Mouse (Mus musculus) heart, adult 2 months (tissue): ENCODE measurements around the gene Plcg2. TPM values are rescaled to one million over a fixed set of nuclear protein-coding genes. Genes with fewer than 3 reads are reported as not detected.

Experiments
- DNase-seq, 2 experiments: peaks; one replicate each; pipeline ENCODE4 v3.0.0; 2021
- H3K27ac ChIP-seq: fragments of 200-600 bp; 2 replicates; pipeline ENCODE4 v1.8.1; 2022
- H3K27me3 ChIP-seq: fragments of 200-500 bp; 2 replicates; pipeline ENCODE4 v1.6.1; 2012; ENCODE audit warnings: mild to moderate bottlenecking, low read length, inconsistent platforms, mixed read lengths; ENCODE audit not compliant: control insufficient read depth, insufficient read depth
- H3K36me3 ChIP-seq: fragments of 200-500 bp; 2 replicates; pipeline ENCODE4 v1.6.1; 2012; ENCODE audit warnings: low read length, inconsistent platforms; ENCODE audit not compliant: control insufficient read depth, insufficient read depth
- H3K4me1 ChIP-seq: fragments of 200-500 bp; 2 replicates; pipeline ENCODE4 v1.6.1; 2011; ENCODE audit warnings: low read length; ENCODE audit not compliant: control insufficient read depth, insufficient read depth
- H3K4me3 ChIP-seq: fragments of 200-600 bp; 2 replicates; pipeline ENCODE4 v1.8.1; 2022
- H3K79me2 ChIP-seq: fragments of 200-500 bp; replicated peaks from 2 replicates; pipeline ENCODE4 v1.6.1; 2012; ENCODE audit warnings: mild to moderate bottlenecking, inconsistent platforms, low read length, moderate library complexity, mixed read lengths; ENCODE audit not compliant: control insufficient read depth, insufficient read depth
- H3K9ac ChIP-seq: fragments of 200-500 bp; 2 replicates; pipeline ENCODE4 v1.6.1; 2012; ENCODE audit warnings: low read depth, mild to moderate bottlenecking, control low read depth, inconsistent platforms, low read length, mixed read lengths
- CTCF ChIP-seq: fragments of 200-600 bp; IDR thresholded peaks from 2 replicates; pipeline ENCODE4 v1.8.1; 2022; ENCODE audit warnings: antibody characterized with exemption, mild to moderate bottlenecking, moderate library complexity
- EP300 ChIP-seq: fragments of 200-500 bp; IDR thresholded peaks from 2 replicates; pipeline ENCODE4 v1.6.1; 2011; ENCODE audit warnings: low read depth, low read length, control low read depth; ENCODE audit not compliant: insufficient read depth
- POLR2A ChIP-seq: fragments of 200-500 bp; IDR thresholded peaks from 2 replicates; pipeline ENCODE4 v1.6.1; 2011; ENCODE audit warnings: mild to moderate bottlenecking, low read depth, low read length, control low read depth; ENCODE audit not compliant: insufficient read depth
- whole genome bisulfite sequencing: fragments of 180-500 bp; shearing (Covaris S2); methylation state at CpG from one replicate; pipeline ENCODE4 v1.1.7; 2018; 5-methylcytosine and 5-hydroxymethylcytosine counted together
- intact Hi-C: fragments of 180-260 bp; cut with DNase I; formaldehyde crosslinking; loops from one replicate; pipeline ENCODE4 v1.15.1; 2025
- polyA plus RNA-seq: library from polyadenylated mRNA; depleted of rRNA; stranded (reverse); fragments of >200 nt; gene quantifications from 2 replicates; pipeline ENCODE4 v1.2.3, GENCODE M21; 2012
- total RNA-seq, 2 experiments: library from RNA; stranded (reverse); gene quantifications; 2 replicates each; pipeline ENCODE4 v1.2.3; 2021

Gene Plcg2
- total and polyA plus RNA-seq, 3 experiments: 5.4 to 5.8 (median 5.6) TPM

DNA sequence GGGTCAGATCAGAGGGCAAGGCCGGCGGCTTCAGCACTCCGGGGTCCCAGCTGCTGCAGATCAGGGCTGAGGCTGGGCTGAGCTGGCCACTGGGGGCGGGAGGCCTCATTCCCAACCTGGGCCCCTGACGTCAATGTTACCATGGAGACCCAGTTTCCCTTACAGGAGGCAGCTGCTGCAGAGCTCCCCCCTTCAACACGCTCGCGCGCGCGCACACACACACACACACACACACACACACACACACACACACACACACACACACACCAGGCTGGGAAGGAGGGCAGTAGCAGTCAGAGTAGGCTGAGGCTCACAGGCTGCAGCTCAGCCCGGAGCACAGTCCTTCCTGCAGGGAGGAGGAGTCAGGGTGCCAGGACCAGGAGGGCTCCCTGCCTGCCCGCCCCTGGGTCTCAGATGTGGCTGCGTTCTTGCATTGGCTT lies 27.7 kb upstream of the Plcg2 start:
- no peak for TF ChIP-seq CTCF
- TF ChIP-seq EP300: no peak
- TF ChIP-seq POLR2A: no peak
- H3K27ac ChIP-seq: no peak overlapping the region
- 2% methylated on average over 14 of the region's 14 CpGs for WGBS
- intact Hi-C loops: no loop called here
- no peak overlapping the region for H3K4me3 ChIP-seq
- no peaks in the 10 kb centered on the region for H3K79me2 ChIP-seq
- no peaks in the 10 kb centered on the region for H3K36me3 ChIP-seq
- DNase-seq: peak; percentile 58 to 65
- H3K9ac ChIP-seq: no peak overlapping the region
- H3K4me1 ChIP-seq: no peaks in the 10 kb centered on the region
- no peaks in the 10 kb centered on the region for H3K27me3 ChIP-seq

DNA sequence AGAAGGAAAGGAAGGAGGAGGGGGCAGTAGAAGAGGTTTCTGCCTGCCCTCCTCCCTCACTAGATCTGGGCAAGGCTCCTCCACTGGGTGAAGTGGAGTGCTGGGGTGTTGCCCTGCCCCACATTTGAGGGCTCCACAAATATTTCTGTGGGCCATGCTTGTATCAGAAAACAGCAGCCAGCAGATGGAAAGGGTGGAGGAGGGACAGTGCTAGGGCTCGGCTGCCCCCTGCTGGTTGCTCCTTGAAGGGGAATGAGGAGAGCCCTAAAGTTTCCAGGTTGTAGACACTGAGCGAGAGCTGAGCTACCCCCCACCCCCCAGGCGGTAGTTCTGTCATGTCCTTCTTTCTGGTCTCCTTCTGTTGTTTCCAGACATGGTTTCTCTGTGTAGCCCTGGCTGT lies 26.9 kb upstream of the Plcg2 start:
- Histone ChIP-seq H3K79me2 (no peaks in the 10 kb centered on the region), H3K36me3 (no peaks in the 10 kb centered on the region), H3K27ac (no peak overlapping the region), H3K27me3 (no peaks in the 10 kb centered on the region), H3K4me1 (no peaks in the 10 kb centered on the region), H3K4me3 (no peak overlapping the region), H3K9ac (no peak overlapping the region)
- DNase-seq: peak; percentile 66 to 81
- TF ChIP-seq CTCF: peak; percentile 86
- 0 out of 2 replicates have a peak, but pooled peaks have one; percentile 22 for TF ChIP-seq EP300
- no peak for TF ChIP-seq POLR2A
- intact Hi-C loops: no loop called here
- 25% methylated on average over 3 of the region's 3 CpGs for WGBS

DNA sequence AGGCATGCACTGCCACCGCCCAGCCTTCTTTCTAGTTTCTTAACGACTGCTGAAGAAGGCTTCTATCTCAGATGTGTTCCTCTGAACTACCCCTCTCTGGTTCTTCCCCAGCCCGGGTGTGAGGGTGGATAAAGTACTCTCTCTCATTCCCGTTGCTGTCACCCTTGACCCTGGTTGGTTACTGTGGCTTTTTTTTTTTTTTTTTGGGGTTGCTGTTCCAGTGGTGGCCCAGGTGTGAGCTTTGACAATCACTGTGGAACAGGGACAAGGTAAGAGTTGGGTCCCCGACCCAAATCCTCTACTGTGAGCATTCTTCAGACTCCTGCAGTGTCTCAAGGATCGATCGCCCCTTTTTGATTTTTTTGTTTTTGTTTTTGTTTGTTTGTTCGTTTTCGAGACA lies 26.4 kb upstream of the Plcg2 start:
- Histone ChIP-seq H3K4me3 (no peak overlapping the region), H3K4me1 (no peaks in the 10 kb centered on the region), H3K36me3 (no peaks in the 10 kb centered on the region), H3K79me2 (no peaks in the 10 kb centered on the region), H3K9ac (no peak overlapping the region), H3K27me3 (no peaks in the 10 kb centered on the region), H3K27ac (no peak overlapping the region)
- no peak for DNase-seq
- intact Hi-C loops: loop anchor here (2.0 kb wide), 1 partner anchor 273 kb away; no protein-coding TSS in a partner anchor
- TF ChIP-seq POLR2A: no peak
- no peak for TF ChIP-seq EP300
- no peak for TF ChIP-seq CTCF
- WGBS: 70% methylated on average over 9 of the region's 9 CpGs

DNA sequence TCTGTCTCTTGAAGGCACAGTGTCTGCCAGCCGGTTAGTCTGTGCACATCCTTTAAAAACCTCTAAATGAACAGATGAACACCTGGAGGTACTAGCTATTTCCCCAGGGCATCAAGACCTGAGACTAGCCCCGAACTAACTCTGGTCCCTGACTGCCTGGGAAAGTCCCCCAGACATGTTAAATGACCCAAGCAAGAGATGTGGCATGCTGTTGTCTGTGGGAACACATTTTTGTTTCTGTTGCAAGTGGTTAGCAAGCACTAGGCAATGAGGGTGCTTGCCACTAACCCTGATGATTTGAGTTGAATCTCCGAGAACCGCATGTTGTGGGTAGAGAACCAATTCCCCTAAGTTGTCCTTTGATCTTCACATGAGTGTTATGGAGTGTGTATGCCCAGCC lies 25.8 kb upstream of the Plcg2 start:
- Histone ChIP-seq H3K4me1 (no peaks in the 10 kb centered on the region), H3K27me3 (no peaks in the 10 kb centered on the region), H3K9ac (no peak overlapping the region), H3K27ac (no peak overlapping the region), H3K79me2 (no peaks in the 10 kb centered on the region), H3K36me3 (no peaks in the 10 kb centered on the region), H3K4me3 (no peak overlapping the region)
- TF ChIP-seq CTCF (no peak), EP300 (no peak), POLR2A (no peak)
- WGBS: 81% methylated on average over 4 of the region's 4 CpGs
- no peak for DNase-seq
- intact Hi-C loops: loop anchor here (2.0 kb wide), 1 partner anchor 274 kb away; no protein-coding TSS in a partner anchor

DNA sequence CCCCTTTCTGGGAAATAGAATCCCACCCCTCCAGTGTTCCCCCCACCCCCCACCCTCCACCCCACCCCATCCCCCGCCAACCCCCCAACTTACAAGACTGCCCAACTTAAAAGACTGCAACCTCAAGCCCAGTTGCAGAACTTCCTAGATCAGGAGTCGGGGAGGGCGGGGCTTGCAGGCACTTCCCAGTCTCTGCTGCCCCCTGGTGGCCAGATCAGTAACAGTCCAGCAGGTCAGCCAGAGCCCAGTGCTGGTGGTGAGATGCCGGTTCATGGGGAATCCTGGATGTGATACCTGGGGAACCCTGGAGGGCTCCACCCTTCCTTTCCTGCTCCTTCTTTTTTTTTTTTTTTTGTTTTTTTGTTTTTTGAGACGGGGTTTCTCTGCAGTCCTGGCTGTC lies 23.1 kb upstream of the Plcg2 start:
- Histone ChIP-seq H3K4me1 (no peaks in the 10 kb centered on the region), H3K79me2 (no peaks in the 10 kb centered on the region), H3K27ac (no peak overlapping the region), H3K36me3 (no peaks in the 10 kb centered on the region), H3K27me3 (no peaks in the 10 kb centered on the region), H3K4me3 (no peak overlapping the region), H3K9ac (no peak overlapping the region)
- 0% methylated on average over 5 of the region's 5 CpGs for WGBS
- intact Hi-C loops: loop anchor here (1.0 to 5.0 kb wide), 4 partner anchors 92 to 533 kb away; partner anchors contain the start of gene Atmin
- peak; percentile 88 to 93 for DNase-seq
- TF ChIP-seq POLR2A (no peak), EP300 (peak; percentile 86), CTCF (peak; percentile 80)

DNA sequence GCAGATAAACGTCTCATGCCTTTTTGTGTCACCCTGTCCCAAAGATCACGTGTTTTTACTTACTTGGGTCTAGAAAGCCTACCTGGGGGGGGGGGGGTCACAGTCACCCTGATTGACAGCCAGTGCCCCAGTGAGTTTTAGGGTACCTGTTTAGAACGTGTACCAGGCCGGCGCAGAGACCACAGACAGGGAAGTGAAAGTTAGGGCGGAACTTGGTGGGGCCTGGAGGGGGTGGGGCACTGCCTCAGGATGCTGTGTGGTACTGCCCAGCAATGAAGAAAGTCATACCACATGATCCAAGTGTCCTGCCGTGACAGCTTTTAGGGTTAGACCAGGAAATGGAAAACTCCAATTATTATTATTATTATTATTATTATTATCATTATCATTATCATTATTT lies 22.3 kb upstream of the Plcg2 start:
- no peaks in the 10 kb centered on the region for H3K27me3 ChIP-seq
- TF ChIP-seq CTCF (no peak), EP300 (no peak), POLR2A (no peak)
- 59% methylated on average over 7 of the region's 7 CpGs for WGBS
- H3K4me3 ChIP-seq: no peak overlapping the region
- DNase-seq: peak in 1 of 2 experiments; percentile 66
- intact Hi-C loops: loop anchor here (1.0 to 5.0 kb wide), 4 partner anchors 91 to 534 kb away; partner anchors contain the start of gene Atmin
- H3K9ac ChIP-seq: no peak overlapping the region
- no peaks in the 10 kb centered on the region for H3K36me3 ChIP-seq
- no peaks in the 10 kb centered on the region for H3K79me2 ChIP-seq
- no peak overlapping the region for H3K27ac ChIP-seq
- no peaks in the 10 kb centered on the region for H3K4me1 ChIP-seq
